Mouse (Mus musculus) WW6 (cell line): ENCODE data around the gene Gm20388.
A peak's percentile ranks its signal among the peaks of the same experiment; 100 is the strongest.
"Not testable (repeated sequence)": the region's sequence is repeated elsewhere in the genome, so short reads cannot be mapped to it uniquely, and the experiment has no call there.

Source experiments
- DNase-seq: peaks from one replicate; pipeline ENCODE4 v3.0.0-alpha.2; 2013; ENCODE audit warnings: low read depth, low spot score

The Gm20388 gene

GRCm38 (mm10) chr8:123899366-123899765, 3988.7 kb downstream of the Gm20388 start:
- no peak for DNase-seq

- DNase-seq, result no peak
These were observed 3992.0 kb downstream of the Gm20388 start for GRCm38 (mm10) chr8:123902653-123903052.

- no peak for DNase-seq
These were observed 3997.0 kb downstream of the Gm20388 start for GRCm38 (mm10) chr8:123907604-123908003.

GRCm38 (mm10) chr8:123912265-123912664, 4001.6 kb downstream of the Gm20388 start:
- no peak for DNase-seq

GRCm38 (mm10) chr8:123914635-123915034, 4004.0 kb downstream of the Gm20388 start:
- no peak for DNase-seq

- DNase-seq, result peak; percentile 82
These were observed 4014.1 kb downstream of the Gm20388 start for GRCm38 (mm10) chr8:123924719-123925118.

- no peak for DNase-seq
These were observed 4015.0 kb downstream of the Gm20388 start for GRCm38 (mm10) chr8:123925671-123926070.

GRCm38 (mm10) chr8:123929026-123929425, 4018.4 kb downstream of the Gm20388 start:
- no peak for DNase-seq

- DNase-seq, result peak; percentile 99
These were observed 4038.5 kb downstream of the Gm20388 start, which contains the start of gene Nup133 for GRCm38 (mm10) chr8:123948942-123949685. TSS of gene Nup133 (minus strand) at chr8:123949265.

- no peak for DNase-seq
These were observed 4039.0 kb downstream of the Gm20388 start for GRCm38 (mm10) chr8:123949686-123949986.

- DNase-seq, result peak; percentile 74
These were observed 4039.6 kb downstream of the Gm20388 start for GRCm38 (mm10) chr8:123950077-123950802.

- DNase-seq, result no peak
These were observed 4043.0 kb downstream of the Gm20388 start for GRCm38 (mm10) chr8:123953686-123954085.

GRCm38 (mm10) chr8:123954246-123954645, 4043.6 kb downstream of the Gm20388 start:
- no peak for DNase-seq

- DNase-seq, result no peak
These were observed 4047.5 kb downstream of the Gm20388 start for GRCm38 (mm10) chr8:123958130-123958529.

GRCm38 (mm10) chr8:123959473-123959872, 4048.8 kb downstream of the Gm20388 start:
- no peak for DNase-seq

- DNase-seq, result no peak
These were observed 4049.4 kb downstream of the Gm20388 start for GRCm38 (mm10) chr8:123960056-123960455.

GRCm38 (mm10) chr8:123960556-123960955, 4049.9 kb downstream of the Gm20388 start:
- not testable (repeated sequence) for DNase-seq

GRCm38 (mm10) chr8:123961371-123961770, 4050.7 kb downstream of the Gm20388 start:
- DNase-seq, result peak; percentile 56

- DNase-seq, result no peak
These were observed 4056.3 kb downstream of the Gm20388 start for GRCm38 (mm10) chr8:123966896-123967295.

GRCm38 (mm10) chr8:123973495-123973894, 4062.9 kb downstream of the Gm20388 start:
- DNase-seq, result no peak

GRCm38 (mm10) chr8:123977499-123977898, 4066.9 kb downstream of the Gm20388 start:
- no peak for DNase-seq

GRCm38 (mm10) chr8:123978166-123978838, 4067.7 kb downstream of the Gm20388 start:
- no peak for DNase-seq
